Mouse (Mus musculus): ENCODE data around the gene Lrpap1.

- TF ChIP-seq CTCF (conservative IDR thresholded peaks at IDR 0.05 in 1 of 2, IDR thresholded peaks at IDR 0.05 in 1 of 2; ENCODE audit: low read depth in 2 of 2, low read length in 2 of 2): no peak
- TF ChIP-seq MEF2A (IDR thresholded peaks at IDR 0.05; ENCODE audit: borderline replicate concordance, low read depth, low read length): no peak
- no peak for TF ChIP-seq E2F4 (IDR thresholded peaks at IDR 0.05; ENCODE audit: insufficient replicate concordance, low read depth, low read length)
- no peak for TF ChIP-seq KAT2A (IDR thresholded peaks at IDR 0.05; ENCODE audit: insufficient replicate concordance, low read length)
Observed at GRCm38 (mm10) chr5:35142910-35143309, 37.3 kb upstream of the Lrpap1 start.
